Mouse (Mus musculus): ENCODE measurements around the gene Nfe2l2. TPM values are rescaled to one million over a fixed set of nuclear protein-coding genes. Genes with fewer than 3 reads are reported as not detected.
"Not testable (repeated sequence)": the region's sequence is repeated elsewhere in the genome, so short reads cannot be mapped to it uniquely, and the experiment has no call there.

The Nfe2l2 gene
- total and polyA plus RNA-seq, 2 experiments from 2014 or later: 7.6 to 12.6 TPM

DNA sequence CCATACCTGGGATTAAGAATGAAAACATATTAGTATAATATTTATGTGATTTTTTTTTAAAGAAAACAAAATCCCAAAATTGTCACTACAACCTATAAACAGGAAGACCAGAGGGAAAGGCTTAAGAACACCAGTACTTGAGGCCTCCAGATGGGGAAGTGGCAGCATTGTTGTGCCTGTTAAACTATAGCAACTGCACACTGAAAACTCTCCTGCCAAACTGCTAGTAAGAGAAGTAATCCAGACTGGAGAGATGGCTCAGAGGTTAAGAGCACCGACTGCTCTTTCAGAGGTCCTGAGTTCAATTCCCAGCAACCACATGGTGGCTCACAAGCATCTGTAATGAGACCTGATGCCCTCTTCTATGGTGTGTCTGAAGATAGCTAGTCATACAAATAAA, 54.0 kb downstream of the Nfe2l2 start:
- no peaks in the 10 kb centered on the region for H3K36me3 ChIP-seq (ENCODE audit: insufficient read depth)
- H3K9ac ChIP-seq: no peak overlapping the region
- H3K9me3 ChIP-seq (ENCODE audit: low read length): no peaks in the 10 kb centered on the region
- no peak overlapping the region for H3K4me2 ChIP-seq (ENCODE audit: low read depth)
- no peaks in the 10 kb centered on the region for H3K27me3 ChIP-seq (ENCODE audit: insufficient read depth, low read length)
- TF ChIP-seq CTCF (IDR thresholded peaks at IDR 0.05; ENCODE audit: low read depth): no peak
- H3K4me3 ChIP-seq (ENCODE audit: low read depth, low read length): no peak overlapping the region
- no peak for DNase-seq
- H3K4me1 ChIP-seq (ENCODE audit: insufficient read depth): no peaks in the 10 kb centered on the region
- no peak overlapping the region for H3K27ac ChIP-seq (ENCODE audit: low read depth, low read length)
- WGBS: 88% methylated on average over 1 of the region's 1 CpGs
- ATAC-seq: no peak

GRCm38 (mm10) chr2:75645251-75645650, 59.2 kb downstream of the Nfe2l2 start:
- no peak overlapping the region for H3K27ac ChIP-seq (ENCODE audit: low read depth, low read length)
- no peak for TF ChIP-seq CTCF (IDR thresholded peaks at IDR 0.05; ENCODE audit: low read depth)
- H3K36me3 ChIP-seq (ENCODE audit: insufficient read depth): no peaks in the 10 kb centered on the region
- no peaks in the 10 kb centered on the region for H3K4me1 ChIP-seq (ENCODE audit: insufficient read depth)
- no peak overlapping the region for H3K4me2 ChIP-seq (ENCODE audit: low read depth)
- DNase-seq: no peak
- no peak overlapping the region for H3K4me3 ChIP-seq (ENCODE audit: low read depth, low read length)
- 95% methylated on average over 12 of the region's 12 CpGs for WGBS
- H3K27me3 ChIP-seq (ENCODE audit: insufficient read depth, low read length): no peaks in the 10 kb centered on the region
- no peak overlapping the region for H3K9ac ChIP-seq
- no peaks in the 10 kb centered on the region for H3K9me3 ChIP-seq (ENCODE audit: low read length)
- no peak for ATAC-seq

GRCm38 (mm10) chr2:75643950-75644349, 60.5 kb downstream of the Nfe2l2 start:
- WGBS: 93% methylated on average over 6 of the region's 6 CpGs
- Histone ChIP-seq H3K9ac (no peak overlapping the region), H3K9me3 (ENCODE audit: low read length) (no peaks in the 10 kb centered on the region), H3K36me3 (ENCODE audit: insufficient read depth) (no peaks in the 10 kb centered on the region), H3K4me3 (ENCODE audit: low read depth, low read length) (no peak overlapping the region), H3K27me3 (ENCODE audit: insufficient read depth, low read length) (no peaks in the 10 kb centered on the region), H3K4me2 (ENCODE audit: low read depth) (no peak overlapping the region), H3K4me1 (ENCODE audit: insufficient read depth) (no peaks in the 10 kb centered on the region), H3K27ac (ENCODE audit: low read depth, low read length) (no peak overlapping the region)
- ATAC-seq (no peak), DNase-seq (no peak)
- no peak for TF ChIP-seq CTCF (IDR thresholded peaks at IDR 0.05; ENCODE audit: low read depth)

DNA sequence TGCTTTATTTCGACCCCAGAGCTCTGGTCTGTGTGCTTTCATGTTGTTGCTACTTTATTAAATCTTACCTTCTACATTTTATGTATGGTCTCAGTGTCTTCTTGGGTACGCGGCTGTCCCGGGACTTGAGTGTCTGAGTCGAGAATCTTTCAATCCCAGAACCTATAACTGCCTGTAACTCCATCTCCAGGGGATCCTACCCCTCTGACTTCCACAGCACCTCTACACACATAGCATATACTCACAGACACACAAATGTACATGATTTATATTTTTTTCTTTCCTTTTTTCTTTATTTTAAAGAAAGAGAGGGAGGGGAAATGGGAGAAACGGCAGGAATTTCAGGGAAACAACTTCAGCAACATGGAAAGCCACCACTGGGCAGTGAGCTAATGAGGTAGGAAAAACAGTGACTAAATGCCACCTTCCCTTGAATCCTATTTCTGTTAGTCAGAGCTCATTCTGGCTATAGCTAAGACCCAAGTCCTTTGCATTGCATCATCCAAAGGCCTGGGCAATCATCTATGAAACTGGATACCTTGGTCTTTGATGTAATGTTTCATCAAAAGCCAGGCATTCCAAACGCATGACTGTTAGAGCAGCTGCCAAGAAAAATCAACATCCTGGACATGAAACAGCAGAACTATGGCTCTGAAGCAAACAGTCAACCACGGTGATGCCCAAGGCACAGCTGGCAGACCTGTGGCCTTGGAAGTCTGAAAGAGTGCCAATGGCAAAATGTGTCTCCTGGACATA, 61.5 kb downstream of the Nfe2l2 start:
- H3K27ac ChIP-seq (ENCODE audit: low read depth, low read length): no peak overlapping the region
- no peaks in the 10 kb centered on the region for H3K36me3 ChIP-seq (ENCODE audit: insufficient read depth)
- WGBS: 86% methylated on average over 8 of the region's 8 CpGs
- H3K4me1 ChIP-seq (ENCODE audit: insufficient read depth): no peaks in the 10 kb centered on the region
- H3K9me3 ChIP-seq (ENCODE audit: low read length): no peaks in the 10 kb centered on the region
- no peak overlapping the region for H3K4me2 ChIP-seq (ENCODE audit: low read depth)
- no peak overlapping the region for H3K9ac ChIP-seq
- ATAC-seq: no peak
- no peak overlapping the region for H3K4me3 ChIP-seq (ENCODE audit: low read depth, low read length)
- no peak for TF ChIP-seq CTCF (IDR thresholded peaks at IDR 0.05; ENCODE audit: low read depth)
- no peak for DNase-seq
- no peaks in the 10 kb centered on the region for H3K27me3 ChIP-seq (ENCODE audit: insufficient read depth, low read length)

DNA sequence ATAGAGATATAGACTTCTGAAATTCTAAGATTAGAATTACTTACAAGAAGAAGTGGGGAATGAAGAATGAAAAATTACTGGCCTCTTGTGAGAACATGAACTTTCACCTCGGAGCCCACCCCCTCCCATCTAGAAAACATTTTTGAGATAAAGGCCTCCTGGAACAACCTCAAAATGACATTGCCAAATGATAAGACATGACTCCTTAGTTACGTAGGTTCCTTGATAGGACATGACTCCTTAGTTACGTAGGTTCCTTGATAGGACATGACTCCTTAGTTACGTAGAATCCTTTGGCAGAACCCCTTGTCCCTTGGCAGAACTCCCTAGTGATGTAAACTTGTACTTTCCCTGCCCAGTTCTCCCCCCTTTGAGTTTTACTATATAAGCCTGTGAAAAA, 62.1 kb downstream of the Nfe2l2 start:
- ATAC-seq; H3K36me3 ChIP-seq (ENCODE audit: insufficient read depth); H3K4me2 ChIP-seq (ENCODE audit: low read depth); H3K27me3 ChIP-seq (ENCODE audit: insufficient read depth, low read length); H3K9me3 ChIP-seq (ENCODE audit: low read length); H3K4me3 ChIP-seq (ENCODE audit: low read depth, low read length); DNase-seq; H3K9ac ChIP-seq; H3K27ac ChIP-seq (ENCODE audit: low read depth, low read length); H3K4me1 ChIP-seq (ENCODE audit: insufficient read depth): not testable (repeated sequence)
- 87% methylated on average over 3 of the region's 4 CpGs for WGBS

GRCm38 (mm10) chr2:75639535-75639934, 64.9 kb downstream of the Nfe2l2 start:
- H3K9me3 ChIP-seq (ENCODE audit: low read length); H3K4me1 ChIP-seq (ENCODE audit: insufficient read depth); H3K4me2 ChIP-seq (ENCODE audit: low read depth); H3K4me3 ChIP-seq (ENCODE audit: low read depth, low read length); H3K9ac ChIP-seq; DNase-seq; H3K27me3 ChIP-seq (ENCODE audit: insufficient read depth, low read length); H3K27ac ChIP-seq (ENCODE audit: low read depth, low read length); H3K36me3 ChIP-seq (ENCODE audit: insufficient read depth); ATAC-seq: not testable (repeated sequence)
- 64% methylated on average over 10 of the region's 12 CpGs for WGBS

- H3K4me2 ChIP-seq (ENCODE audit: low read depth); H3K27me3 ChIP-seq (ENCODE audit: insufficient read depth, low read length); H3K36me3 ChIP-seq (ENCODE audit: insufficient read depth); H3K9ac ChIP-seq; H3K9me3 ChIP-seq (ENCODE audit: low read length); H3K27ac ChIP-seq (ENCODE audit: low read depth, low read length); H3K4me3 ChIP-seq (ENCODE audit: low read depth, low read length); H3K4me1 ChIP-seq (ENCODE audit: insufficient read depth); ATAC-seq; DNase-seq: not testable (repeated sequence)
- 88% methylated on average over 6 of the region's 6 CpGs for WGBS
Observed at GRCm38 (mm10) chr2:75637822-75638221, 66.6 kb downstream of the Nfe2l2 start.

Data from forebrain, postnatal 0 days (tissue).